Mouse (Mus musculus) kidney, adult 18-20 months (tissue): ENCODE measurements around the gene Mxra8.
A peak's percentile ranks its signal among the peaks of the same experiment; 100 is the strongest.

Source experiments
- DNase-seq: peaks from one replicate; pipeline ENCODE4 v3.0.0; 2021

The Mxra8 gene

DNA sequence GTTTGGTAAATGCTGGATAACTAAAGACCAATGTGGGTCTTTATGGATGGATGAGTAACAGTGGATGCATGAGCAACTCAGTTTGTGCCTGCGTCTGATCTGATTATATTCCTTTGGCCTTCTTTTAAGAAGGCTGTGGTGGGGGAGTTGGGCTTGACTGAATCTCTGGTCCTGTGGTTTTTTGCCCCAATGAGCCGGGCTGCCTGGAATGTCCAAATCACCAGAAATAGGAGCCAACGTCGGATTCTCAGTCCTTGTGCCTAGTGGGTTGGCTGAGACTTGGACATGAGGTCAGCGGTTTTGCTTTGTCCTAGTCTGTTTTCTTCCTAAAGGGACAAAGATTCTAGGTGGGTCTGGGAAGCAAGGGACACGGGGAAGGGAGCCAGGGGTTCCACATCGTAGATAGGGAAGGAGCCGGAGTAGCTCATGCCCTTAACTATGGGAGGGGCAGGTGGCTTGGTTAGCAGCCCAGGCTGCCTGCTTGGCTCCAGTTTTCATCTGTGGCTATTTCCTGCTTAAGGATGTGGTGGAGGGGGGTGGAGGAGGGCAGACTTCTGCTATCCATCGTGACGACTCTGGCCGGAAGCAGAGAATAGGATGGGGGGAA, 2.0 kb upstream of the Mxra8 start:
- DNase-seq: peak; percentile 39

DNA sequence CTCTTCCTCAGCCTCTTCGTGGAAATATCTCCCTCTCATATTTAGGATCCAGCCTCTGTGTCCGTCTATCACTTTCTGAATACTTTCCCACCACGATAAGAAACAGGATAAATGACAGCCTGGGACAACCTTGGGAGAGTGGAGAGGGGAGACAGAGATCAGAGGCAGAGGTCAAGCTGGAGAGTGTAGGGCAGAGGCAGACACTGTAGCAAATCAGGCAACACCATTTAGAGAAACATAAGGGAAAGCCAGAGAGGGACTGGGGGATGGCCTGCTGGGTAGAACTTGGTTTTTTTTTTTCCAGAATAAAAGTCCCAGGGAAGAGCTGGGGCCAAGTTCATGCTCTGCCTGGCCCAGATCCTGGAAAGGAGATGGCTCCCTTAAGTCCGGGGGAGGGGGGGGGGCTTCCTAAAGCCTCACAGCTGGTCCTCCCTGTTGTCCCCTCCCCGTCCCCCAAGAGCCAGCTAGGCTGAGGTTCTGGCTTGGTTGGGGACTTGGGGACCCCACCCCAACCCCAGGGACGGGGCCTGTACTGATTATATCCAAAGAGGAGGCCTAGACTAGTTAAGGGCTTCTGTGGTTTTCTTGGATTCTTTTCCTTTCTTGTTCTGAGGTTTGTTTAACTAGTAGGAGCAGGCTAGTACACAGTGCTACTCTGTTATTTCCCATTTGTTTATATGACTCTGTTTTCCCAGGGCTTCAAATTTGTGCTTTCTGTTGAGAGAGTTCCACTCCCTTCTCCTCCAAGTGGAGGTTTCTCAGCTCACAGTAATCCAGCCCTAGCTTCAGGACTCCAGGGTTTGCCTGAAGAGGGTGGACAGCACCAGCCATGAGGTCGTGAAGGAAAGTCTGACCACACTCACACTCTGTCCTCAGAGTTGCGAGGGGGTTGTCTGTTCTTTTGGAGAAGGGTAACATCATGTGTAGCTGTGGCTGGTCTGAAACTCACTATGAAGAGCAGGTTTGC, 1.0 kb upstream of the Mxra8 start:
- DNase-seq: no peak

DNA sequence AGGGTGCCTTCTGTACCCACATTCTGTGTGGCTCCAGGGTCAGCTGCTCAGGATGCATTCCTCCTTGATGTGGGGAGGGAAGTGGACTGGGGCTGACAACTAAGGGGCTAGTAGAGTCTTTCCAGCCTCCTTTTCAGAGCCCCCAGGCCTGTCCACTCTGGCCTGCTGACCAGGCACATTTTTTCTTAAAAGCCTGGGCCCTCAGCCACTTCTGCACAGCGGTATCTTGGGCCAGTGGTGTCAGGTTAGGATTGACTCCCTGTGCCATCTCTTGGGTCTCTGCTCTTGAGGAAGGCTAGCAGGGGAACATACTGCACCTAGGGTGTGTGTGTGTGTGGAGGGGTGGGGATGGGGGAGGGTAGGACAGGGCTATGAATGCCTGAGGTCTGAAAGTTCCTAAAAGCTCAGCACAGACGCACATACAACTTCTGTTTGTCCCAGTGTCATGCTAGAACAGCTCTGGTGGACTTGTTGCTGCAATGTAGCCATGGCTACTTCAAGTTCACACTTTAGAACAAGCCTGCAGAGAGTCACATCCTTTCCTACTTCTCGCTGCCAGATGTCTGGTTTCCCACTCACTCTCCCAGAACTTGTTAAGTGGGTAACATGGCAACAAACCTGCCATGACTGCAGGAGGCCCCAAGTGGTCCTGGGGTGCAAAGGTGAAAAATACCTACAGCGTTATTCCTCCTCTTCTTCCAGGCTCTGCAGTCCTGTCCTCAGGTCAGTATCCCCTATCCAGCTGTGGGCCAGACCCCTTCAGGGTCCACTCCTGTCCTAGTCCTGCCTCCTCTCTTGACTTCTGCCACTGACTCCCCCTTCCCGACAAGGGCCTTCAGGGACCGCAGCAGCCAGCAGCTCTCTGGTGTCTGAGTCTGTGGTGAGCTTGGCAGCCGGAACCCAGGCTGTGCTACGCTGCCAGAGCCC, 859 bp downstream of the Mxra8 start:
- no peak for DNase-seq

DNA sequence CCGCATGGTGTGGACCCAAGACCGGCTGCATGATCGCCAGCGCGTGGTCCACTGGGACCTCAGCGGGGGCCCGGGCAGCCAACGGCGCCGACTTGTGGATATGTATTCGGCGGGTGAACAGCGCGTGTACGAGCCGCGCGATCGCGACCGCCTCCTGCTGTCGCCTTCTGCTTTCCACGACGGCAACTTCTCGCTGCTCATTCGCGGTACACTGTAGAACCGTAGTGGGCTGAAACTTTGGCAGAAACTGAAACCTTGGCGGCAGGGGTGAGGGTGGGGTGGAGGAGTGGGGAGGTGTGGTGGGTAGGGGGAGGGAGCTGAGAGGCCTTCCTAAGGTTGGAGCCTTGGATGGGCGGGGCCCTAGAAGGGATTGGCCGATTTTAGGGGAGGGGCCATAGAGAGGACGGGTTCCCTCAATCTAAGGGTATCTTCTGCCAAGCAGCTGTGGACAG, 1.5 kb downstream of the Mxra8 start:
- DNase-seq: peak; percentile 70

DNA sequence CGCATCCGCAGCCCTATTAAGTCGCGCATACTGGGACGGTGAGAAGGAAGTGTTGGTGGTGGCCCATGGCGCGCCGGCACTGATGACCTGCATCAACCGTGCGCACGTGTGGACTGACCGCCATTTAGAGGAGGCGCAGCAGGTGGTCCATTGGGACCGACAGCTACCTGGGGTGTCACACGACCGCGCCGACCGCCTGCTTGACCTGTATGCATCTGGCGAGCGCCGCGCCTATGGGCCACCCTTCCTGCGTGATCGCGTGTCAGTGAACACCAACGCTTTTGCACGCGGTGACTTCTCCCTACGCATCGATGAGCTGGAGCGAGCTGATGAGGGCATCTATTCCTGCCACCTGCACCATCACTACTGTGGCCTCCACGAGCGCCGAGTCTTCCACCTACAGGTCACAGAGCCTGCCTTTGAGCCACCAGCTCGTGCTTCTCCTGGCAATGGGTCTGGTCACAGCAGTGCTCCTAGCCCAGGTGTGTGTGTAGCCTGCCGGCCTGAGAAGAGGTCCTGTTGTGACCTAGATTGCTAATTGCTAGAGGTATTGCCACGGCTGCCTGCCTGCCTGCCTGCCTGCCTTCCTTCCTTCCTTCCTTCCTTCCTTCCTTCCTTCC, 2.3 kb downstream of the Mxra8 start:
- no peak for DNase-seq

DNA sequence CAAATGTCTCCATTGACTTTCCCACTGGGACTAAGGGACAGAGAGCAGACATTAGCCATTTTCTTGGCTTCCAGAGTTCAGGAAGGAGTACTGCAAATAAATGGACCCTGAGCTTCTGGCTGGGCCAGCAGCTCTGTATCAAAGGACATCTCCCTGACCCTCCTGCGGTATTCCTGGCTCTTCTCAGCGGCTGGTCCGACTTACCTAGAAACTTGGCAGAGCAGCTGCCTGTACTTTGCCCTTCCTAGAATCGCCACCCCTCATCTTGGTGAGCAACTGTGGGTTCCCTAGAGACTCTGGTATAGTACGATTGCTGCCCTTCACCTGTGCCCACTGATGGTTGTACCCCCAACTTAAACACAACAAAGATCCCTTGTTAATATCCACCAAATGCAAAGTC, 3.8 kb downstream of the Mxra8 start:
- DNase-seq: peak; percentile 59

DNA sequence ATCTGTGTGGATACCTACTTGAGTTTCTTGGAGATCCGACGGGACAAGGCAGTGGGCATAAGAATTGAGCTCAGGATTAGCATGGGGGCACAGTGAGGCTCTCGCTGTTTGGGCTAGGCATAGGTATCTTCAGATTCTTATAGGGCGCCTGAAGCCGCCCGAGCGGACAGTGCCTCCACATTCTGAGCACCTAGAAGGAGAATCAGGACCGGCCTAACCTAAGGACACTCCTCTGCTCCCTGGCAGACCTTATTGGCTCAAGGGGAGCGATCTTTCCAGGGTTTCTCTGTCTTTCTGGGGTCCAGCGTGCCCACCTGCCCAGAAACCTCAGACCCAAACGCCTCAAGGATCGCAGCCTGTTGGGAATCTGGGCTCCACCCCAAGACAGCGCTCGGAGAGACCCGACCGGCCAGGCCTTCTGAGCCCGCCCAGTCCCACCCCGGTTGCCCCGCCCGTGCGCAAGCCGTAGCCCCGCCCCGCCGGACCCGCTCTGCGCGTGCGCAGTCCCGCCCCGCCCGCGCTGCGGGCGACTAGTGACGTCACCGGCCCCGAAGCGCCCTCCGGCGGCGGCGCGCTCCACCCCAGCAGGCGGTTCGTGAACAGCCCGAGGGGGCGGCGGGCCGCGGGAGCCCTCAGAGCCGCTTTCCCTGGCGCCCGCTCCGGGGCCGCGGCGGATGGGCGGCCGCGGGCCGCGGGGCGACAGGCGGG, 7.5 kb downstream of the Mxra8 start, which contains the start of gene Dvl1:
Gene Dvl1, plus strand, starts transcription at position 532 of the 708 bp plus-strand sequence.
- peak; percentile 93 for DNase-seq

DNA sequence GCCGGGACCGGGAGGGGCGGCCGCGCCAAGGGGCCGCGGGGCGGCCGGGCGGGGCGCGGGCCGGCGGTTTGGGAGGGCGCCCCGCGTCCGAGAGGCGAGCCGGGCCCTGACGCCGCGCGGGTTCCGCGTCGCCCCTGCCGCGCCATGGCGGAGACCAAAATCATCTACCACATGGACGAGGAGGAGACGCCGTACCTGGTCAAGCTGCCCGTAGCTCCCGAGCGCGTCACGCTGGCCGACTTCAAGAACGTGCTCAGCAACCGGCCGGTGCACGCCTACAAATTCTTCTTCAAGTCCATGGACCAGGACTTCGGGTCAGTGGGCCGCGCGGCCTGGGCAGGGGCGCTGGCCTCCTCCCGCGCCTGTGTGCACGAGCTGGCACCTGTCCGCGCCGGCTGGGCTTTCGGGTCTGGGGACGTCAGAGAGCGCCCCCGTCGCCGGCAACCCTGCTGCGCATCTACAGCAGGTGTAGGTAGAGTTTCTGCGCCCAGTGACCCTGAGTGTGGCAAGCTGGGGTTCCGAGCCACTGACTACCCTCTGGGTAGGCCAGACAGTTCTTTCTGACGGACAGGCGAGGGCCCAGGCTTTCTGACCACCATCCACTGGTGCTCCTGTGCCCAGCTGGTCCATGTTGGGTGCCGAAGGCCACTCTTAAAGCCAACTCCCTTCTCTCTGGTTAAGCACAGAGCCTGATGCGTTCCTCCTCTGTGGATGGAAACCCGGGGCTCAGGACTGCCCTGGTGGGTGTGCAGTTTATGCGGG, 8.3 kb downstream of the Mxra8 start:
- peak; percentile 65 for DNase-seq

DNA sequence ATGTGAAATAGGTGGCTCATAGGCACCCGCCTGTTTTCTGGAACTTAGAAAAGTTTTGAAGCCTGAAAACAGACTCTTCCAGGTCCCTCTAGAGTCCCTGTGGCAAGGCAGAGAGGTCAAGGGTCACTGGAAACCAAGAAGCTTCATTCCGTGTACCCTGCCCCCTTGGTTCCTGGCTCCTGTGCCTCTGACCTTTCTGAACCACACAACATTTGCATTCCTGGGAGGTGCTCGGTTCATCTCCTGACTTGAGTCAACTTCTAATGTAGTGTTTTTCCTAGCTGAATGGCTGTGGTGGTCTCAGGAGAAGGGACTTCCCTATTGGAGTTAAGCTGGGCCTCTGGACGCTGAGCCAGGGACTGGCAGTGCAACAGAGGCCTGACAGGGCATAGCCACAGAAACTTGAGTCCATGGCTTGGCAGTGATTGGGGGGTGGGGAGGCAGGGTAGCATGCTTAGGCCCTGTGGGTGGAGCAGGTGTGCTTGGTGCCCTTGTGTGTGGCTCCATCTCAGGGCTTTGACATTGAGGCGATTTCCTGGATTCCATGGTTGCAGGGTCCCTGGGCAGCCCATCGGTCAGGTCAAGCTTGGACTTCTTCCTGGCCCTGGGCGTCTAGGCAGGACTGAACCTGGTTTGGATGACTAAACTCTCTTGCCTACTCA, 9.1 kb downstream of the Mxra8 start:
- DNase-seq: peak; percentile 64

DNA sequence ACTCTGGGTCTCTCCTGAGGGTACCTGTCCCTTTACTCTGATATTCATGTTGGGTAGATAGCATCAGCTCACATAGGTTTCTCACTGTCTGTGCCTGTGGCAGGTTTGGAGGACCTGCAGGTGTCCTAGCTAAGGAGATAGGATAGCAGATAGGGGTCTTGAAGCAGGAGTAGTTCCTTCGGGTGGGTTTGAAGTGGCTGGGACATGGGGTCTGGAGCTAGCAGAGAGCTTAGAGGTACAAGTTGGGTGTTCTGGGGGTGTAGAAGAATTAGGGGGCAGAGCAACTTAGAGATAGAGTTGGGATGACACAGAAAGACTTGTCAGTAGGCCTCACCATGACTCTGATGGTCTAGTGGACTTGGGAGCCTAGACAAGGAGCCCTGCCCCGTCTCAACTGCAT, 9.9 kb downstream of the Mxra8 start:
- DNase-seq: no peak

DNA sequence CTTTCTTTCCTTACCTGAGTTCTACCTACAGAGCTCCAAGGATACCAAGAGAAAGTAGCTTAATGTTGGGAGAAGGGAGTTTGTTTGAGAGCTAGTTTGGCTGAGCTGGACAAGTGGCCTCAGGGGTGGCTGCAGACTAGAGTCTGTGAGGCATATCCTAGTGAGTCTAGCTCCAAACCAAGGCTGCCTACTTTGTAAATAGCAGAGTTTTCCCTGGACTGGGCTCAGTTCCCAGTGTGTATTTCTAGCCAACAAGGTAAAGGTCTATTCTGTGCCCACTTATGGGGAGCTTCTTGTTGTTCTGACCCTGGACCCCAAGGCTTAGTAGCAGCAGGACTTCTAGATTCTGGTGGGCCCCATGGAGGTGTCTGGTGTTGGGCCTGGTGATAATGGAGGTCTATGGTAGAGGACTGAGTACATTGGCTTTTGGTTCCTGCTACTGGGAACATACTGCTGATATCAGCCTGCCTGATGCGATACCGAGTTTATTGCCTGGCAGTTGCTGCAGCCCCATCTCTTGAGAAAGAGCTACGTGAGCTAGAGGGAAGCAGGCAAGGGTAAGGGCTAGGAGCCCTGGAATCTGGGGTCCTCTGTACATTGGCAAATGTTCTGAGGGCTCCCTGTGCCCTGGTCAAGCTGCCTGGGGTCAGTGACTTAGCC, 10.4 kb downstream of the Mxra8 start:
- DNase-seq: peak; percentile 55

DNA sequence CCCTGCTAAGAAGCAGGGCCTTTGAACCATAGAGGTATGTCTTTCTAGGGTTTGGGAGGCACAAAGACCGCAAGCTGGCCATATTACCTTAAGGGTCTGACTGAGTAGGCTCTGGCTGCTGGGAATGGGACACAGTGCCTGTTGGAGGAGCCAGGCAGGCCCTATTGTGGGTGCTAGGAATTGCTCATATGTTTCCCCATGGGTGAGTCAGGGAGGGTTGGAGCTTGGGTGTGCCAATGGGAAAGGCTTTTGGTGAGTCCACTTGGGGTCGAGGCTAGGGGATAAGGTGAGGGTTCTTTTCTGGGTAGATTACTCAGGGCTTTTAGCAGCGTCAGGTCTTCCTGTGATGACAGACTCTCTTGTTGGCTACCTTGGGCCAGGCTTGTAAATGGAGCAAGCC, 11.9 kb downstream of the Mxra8 start:
- DNase-seq: no peak

DNA sequence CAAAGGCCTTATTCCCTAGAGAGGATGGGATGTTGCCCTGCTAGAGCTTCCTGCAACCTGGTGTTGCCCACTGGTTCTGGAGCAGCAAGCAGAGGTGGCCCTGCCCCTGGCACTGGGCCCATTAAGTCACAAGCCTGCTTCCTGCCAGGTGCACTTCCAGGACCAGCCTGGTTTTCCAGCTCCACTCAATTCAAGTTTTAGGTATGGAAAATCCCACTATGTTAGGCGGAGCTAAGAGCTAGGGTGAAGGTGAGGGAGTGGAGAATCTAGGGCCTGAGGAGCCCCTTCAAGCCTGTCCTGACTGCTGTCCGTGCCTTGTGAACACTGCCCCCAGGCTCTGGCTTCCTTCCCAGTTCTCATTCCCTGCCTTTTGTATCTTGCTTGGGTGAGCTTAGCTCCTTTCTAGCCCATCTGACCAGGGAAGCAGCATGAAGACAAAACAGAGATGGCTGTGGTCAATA, 12.5 kb downstream of the Mxra8 start:
- DNase-seq: peak; percentile 72

DNA sequence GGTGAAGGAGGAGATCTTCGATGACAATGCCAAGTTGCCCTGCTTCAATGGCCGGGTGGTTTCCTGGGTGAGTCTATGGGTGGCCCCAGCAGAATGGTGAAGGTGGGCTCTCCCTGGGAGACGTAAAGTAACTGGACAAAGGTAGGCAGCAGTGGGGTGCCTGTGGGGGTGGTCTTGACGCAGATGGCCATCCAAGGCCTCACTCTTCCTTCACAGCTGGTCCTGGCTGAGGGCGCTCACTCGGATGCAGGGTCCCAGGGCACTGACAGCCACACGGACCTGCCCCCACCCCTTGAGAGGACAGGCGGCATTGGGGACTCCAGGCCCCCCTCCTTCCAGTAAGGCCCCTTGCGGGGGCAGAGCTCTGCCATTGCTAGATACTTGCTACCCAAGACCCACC, 13.9 kb downstream of the Mxra8 start:
- no peak for DNase-seq

DNA sequence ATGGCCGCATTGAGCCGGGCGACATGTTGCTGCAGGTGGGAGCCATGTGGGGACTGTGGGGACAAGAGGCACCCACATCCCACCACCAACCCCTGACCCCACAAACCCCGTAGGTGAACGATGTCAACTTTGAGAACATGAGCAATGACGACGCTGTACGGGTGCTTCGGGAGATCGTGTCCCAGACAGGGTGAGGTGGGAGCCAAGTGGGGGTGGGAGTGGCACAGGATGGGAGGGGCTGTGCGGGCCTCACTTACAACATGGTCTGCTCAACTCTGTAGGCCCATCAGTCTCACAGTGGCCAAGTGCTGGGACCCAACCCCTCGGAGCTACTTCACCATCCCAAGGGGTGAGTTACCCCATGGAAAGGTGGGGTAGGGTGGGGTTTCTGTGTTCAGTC, 15.5 kb downstream of the Mxra8 start:
- no peak for DNase-seq

DNA sequence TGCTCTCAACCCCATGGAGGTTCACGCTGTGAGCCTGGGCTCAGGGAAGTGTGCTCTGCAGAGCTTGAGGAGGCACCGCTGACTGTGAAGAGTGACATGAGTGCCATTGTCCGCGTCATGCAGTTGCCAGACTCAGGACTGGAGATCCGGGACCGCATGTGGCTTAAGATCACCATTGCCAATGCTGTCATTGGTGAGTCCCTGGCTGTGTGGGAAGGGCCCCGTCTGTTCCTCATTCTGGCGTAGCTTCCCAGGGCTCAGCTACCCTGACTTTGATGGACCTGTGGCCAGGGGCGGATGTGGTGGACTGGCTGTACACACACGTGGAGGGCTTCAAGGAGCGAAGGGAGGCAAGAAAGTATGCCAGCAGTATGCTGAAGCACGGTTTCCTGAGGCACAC, 16.6 kb downstream of the Mxra8 start:
- no peak for DNase-seq

DNA sequence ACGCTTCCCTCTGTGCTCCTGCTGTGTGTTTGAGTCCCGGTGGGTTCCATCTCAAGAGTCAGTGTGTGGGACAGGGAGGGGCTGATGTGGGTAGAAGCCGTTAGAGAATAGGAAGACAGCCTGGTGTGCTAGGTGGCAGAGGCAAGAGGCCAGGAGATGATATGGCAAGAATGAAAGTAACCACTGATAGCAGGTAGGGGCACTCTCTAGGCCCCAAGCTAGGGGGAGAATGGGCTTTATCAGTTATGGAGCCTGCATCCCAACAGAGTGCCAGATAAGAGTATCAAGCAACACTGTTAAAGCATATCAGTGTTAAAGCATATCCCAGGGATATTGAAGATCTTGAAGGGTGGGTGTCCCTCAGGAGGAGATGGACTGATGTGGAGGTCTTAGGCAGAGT, 17.4 kb downstream of the Mxra8 start:
- no peak for DNase-seq

DNA sequence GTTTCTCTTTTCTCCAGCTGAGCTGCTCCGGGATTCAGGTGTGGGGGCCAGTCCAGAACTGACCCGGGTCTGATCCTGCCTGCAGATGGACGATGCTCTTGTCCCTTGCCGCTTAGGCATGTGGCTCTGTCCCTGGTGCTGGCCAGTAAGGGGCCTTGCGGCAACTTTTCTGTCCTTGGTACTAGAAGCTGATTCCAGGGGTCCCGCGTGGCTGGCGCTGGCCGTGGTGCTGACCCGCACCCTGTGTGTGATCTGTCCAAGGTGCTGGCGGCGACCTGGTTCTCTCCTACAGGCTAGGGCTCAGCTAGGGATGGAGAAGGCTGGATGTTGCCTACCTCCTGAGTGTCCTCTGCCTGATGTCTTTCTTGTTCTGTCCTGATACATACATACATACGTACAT, 19.8 kb downstream of the Mxra8 start:
- DNase-seq: no peak

DNA sequence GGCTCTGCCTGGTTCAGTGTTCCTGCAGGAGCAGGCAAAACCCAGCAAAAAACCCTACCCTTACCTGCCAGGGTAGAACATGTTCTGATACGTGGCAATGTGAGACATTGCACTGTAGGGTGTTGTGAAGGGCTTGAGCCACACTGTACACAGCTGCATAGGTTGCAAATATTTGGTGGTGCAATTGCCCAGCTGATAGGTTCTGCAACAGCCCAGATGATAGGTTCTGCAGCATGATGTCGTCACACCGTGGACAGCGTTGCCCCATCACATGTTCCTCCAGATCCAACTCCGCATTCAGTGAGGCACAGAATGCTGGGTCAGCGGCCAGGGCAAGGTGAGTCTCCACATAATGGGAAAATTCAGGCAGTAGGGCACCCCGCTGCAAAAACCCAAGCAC, 22.3 kb downstream of the Mxra8 start:
- no peak for DNase-seq

DNA sequence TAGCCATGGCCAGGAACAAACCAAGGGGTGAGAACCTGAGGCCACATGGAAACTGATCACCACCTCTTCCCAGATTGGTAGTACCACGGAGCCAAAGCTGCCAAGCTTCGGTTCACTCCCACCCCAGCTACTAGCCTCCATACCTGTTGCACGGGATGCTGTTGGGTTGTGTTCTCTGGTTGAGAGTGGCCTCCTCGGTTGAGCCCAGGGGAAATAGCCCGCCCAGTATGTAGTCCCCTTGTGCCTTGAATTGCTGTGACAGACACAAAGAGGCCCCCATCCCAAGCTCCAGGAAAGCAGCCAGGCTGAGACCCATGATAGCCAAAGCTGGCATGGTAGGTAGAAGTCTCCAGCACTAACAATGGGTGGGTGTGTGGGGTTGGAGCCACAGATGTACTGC, 23.5 kb downstream of the Mxra8 start, which contains the start of gene Tas1r3:
Gene Tas1r3, minus strand, starts transcription at position 362 of the 400 bp plus-strand sequence.
- no peak for DNase-seq
